Mouse (Mus musculus) hindbrain, embryonic 14.5 days (tissue): ENCODE measurements around the gene Bspry. TPM values are rescaled to one million over a fixed set of nuclear protein-coding genes. Genes with fewer than 3 reads are reported as not detected.

Source experiments
- ATAC-seq: fragments of 200-750 bp; cut with Nextera tagmentation; 2 replicates; pipeline ENCODE4 v1.8.0; 2017; ENCODE audit warnings: moderate number of reproducible peaks, mild to moderate bottlenecking, moderate TSS enrichment, moderate library complexity; ENCODE audit not compliant: low FRiP score
- DNase-seq: peaks from one replicate; pipeline ENCODE4 v3.0.0-alpha.2; 2015; ENCODE audit warnings: low spot score
- H3K27ac ChIP-seq: fragments of 300-500 bp; sonication (generic); 2 replicates; pipeline ENCODE4 v1.5.1; 2014; ENCODE audit warnings: mild to moderate bottlenecking, moderate library complexity
- H3K27me3 ChIP-seq: fragments of 300-500 bp; sonication (generic); 2 replicates; pipeline ENCODE4 v1.6.1; 2014; ENCODE audit warnings: mild to moderate bottlenecking, low read length, mixed read lengths; ENCODE audit not compliant: control insufficient read depth, insufficient read depth
- H3K36me3 ChIP-seq: fragments of 300-500 bp; sonication (generic); replicated peaks from 2 replicates; pipeline ENCODE4 v1.6.1; 2014; ENCODE audit not compliant: control insufficient read depth, insufficient read depth
- H3K4me1 ChIP-seq: fragments of 300-500 bp; sonication (generic); replicated peaks from 2 replicates; pipeline ENCODE4 v1.6.1; 2014; ENCODE audit warnings: antibody characterized with exemption, low read length, mixed read lengths; ENCODE audit not compliant: control insufficient read depth, insufficient read depth
- H3K4me2 ChIP-seq: fragments of 300-500 bp; sonication (generic); replicated peaks from 2 replicates; pipeline ENCODE4 v1.6.1; 2014; ENCODE audit warnings: mild to moderate bottlenecking, moderate library complexity
- H3K4me3 ChIP-seq: fragments of 300-500 bp; sonication (generic); replicated peaks from 2 replicates; pipeline ENCODE4 v1.5.1; 2014; ENCODE audit warnings: mild to moderate bottlenecking, low read length
- H3K9ac ChIP-seq: fragments of 300-500 bp; sonication (generic); 2 replicates; pipeline ENCODE4 v1.6.1; 2014
- H3K9me3 ChIP-seq: fragments of 300-500 bp; sonication (generic); 2 replicates; pipeline ENCODE4 v1.6.1; 2016; ENCODE audit warnings: low read length; ENCODE audit not compliant: control insufficient read depth
- WGBS: fragments of 180-500 bp; shearing (Covaris S2); extraction: QIAGEN DNeasy Blood & Tissue Kit; methylation state at CpG from one replicate; pipeline ENCODE4 v1.1.7; 2014; 5-methylcytosine and 5-hydroxymethylcytosine counted together
- polyA plus RNA-seq: library from polyadenylated mRNA; unstranded; fragments of >200 nt; fragmentation: Nextera tagmentation; extraction: Ambion mirVana; gene quantifications from 2 replicates; pipeline ENCODE4 v1.2.1, GENCODE M21; 2014

Bspry gene
- polyA plus RNA-seq, 1 experiment from 2014 or later: 0.86 TPM

DNA sequence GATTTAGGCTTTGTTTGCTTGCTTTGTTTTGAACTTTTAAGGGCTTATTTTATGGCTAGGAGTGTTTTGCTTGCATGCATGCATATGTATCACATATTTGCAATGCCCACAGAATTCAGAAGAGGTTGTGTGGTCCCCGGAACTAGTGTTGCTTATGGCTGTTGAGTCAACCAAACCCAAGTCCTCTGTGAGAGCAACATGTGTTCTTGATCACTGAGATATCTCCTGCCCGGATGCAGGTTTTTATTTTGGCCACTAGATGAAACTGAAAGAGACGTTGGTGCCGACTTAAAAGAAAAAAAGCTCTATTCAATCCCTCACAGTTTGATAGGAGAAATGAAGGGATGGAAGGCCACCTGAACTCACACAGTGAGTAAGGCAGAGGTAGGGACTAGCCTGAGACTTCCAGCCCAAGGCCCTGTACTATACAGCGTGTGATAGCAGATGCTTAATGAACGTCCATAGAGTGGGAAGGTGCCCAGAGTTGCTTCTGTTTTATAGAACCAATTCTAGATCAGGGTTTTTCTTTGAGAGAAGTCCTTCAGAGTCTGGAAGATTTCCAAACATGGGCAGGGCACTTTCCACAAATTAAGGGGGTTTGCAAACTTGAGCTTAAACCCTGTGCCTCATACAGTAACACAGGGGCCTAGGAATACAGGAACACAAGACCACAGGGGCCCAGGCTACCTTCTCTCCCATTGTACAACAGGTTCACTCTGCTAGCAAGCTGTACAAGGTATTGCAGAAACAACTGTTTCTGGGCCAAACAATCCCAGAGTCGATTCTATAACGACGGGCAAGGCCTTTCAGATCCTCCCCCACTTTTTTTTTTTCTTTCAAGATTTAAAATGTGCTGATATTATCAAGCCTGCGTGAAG, 37.9 kb downstream of the Bspry start:
- Histone ChIP-seq H3K4me1 (peaks cover 18% of the 10 kb centered on the region), H3K9me3 (no peaks in the 10 kb centered on the region), H3K27ac (no peak overlapping the region), H3K4me3 (no peak overlapping the region), H3K27me3 (no peaks in the 10 kb centered on the region), H3K9ac (no peak overlapping the region), H3K36me3 (peaks cover 16% of the 10 kb centered on the region), H3K4me2 (peak overlapping the region; percentile 58; the same call in 1 of the 2 replicates)
- ATAC-seq (no peak), DNase-seq (no peak)
- 88% methylated on average over 10 of the region's 10 CpGs for WGBS

DNA sequence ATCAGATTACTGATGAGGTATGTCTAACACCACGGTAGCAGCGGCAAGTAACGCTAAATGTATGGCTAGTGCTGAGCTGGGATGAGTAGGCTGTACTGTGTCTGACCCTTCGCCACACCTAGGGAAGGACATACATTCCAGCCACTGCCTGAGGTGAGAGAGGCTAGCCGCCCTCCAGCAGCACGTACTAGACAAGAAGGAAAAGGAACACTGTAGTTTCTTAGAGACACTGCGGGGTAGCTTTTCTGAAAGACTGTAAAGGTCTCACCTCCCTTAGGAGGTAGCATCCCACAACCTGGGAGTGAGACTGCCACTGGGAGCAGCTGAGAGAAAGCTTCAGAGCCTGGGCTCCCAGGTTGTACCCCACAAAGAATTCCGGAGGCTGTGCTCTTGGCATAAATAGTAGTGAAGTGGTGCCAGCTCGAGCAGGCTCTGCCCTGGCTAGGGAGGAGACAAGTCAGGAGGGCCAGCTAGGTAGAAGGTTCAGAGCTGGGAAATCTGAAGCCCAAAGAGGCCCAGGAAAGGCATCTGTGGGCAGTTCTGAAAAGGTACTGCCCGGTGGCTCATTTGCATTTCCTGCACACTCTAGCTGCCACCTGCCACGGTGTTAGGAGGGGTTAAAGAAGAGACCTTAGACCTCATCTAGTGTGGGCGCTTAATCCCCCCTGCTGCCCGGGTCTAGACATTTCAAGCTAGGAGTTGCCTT, 38.7 kb downstream of the Bspry start:
- peak overlapping the region; percentile 75; the same call in 1 of the 2 replicates for H3K27ac ChIP-seq
- ATAC-seq (no peak), DNase-seq (no peak)
- H3K4me1 ChIP-seq: peaks cover 18% of the 10 kb centered on the region
- H3K4me3 ChIP-seq: peak overlapping the region; percentile 70
- WGBS: 60% methylated on average over 13 of the region's 13 CpGs
- H3K27me3 ChIP-seq: no peaks in the 10 kb centered on the region
- H3K9me3 ChIP-seq: no peaks in the 10 kb centered on the region
- peaks cover 12% of the 10 kb centered on the region for H3K36me3 ChIP-seq
- peak overlapping the region; percentile 58 for H3K4me2 ChIP-seq
- H3K9ac ChIP-seq: peak overlapping the region; percentile 69

DNA sequence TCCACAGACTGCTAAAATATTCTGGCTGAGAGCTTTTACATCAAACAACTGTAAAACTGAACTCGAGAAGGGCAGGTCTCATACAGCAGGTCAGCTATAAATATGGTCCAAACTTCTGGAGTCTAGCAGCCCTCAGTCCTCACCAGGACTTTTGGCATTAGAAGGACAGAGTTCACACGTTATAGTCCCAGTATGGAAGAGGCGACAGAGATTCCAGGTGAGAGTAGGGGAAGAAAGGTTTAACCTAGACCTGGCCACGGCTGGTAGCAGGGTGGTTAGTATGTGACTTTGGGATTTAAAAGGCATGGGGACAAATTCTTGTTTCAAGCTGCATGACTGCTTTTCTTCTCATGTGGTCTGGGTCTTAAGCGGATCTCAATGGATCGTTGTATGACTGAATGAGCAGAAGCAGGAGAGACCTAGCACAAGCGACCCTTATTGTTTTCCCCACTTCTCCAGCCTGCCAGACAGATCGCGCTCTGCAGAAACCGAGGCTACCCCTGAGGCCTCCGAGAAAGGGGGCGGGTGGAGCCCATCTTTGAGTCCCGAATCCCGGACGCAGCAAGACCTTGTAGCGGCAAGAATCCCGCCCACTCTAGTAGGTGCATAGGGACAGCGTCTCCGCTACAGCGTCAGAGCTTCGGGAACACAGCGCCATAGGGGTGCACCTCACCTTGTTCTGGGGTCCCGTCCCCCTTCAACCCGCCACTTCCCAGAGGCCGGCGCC, 39.4 kb downstream of the Bspry start:
- Histone ChIP-seq H3K4me3 (peak overlapping the region; percentile 70), H3K4me1 (peaks cover 23% of the 10 kb centered on the region), H3K36me3 (0 out of 2 replicates have a peak, but pooled peaks cover 7% of the 10 kb centered on the region), H3K4me2 (peak overlapping the region; percentile 58), H3K27me3 (no peaks in the 10 kb centered on the region), H3K27ac (peak overlapping the region; percentile 75), H3K9me3 (no peaks in the 10 kb centered on the region), H3K9ac (peak overlapping the region; percentile 69)
- WGBS: 4% methylated on average over 26 of the region's 26 CpGs
- ATAC-seq (peak; percentile 82), DNase-seq (no peak)

DNA sequence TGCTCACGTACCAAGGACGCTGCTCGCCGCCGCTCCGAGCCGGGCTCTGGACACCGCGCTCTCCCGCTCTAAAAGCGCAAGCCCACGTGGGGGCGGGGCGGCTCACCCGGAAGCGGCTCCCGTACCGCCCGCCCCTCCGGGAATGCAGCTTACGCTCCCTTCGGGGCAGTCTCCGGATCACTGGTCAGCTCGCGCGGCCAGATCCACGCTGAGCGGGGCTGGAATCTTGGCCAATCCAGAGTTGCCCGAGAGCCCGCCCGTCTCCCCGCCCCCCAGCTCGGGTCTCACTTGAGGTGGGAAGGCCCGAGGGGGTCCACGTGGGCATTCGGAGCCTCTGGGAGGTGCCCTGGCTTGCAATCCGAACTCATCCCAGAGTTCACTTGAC, 40.0 kb downstream of the Bspry start, which contains the start of gene Alad:
TSS of gene Alad (minus strand) at position 70 of the 385 bp plus-strand sequence.
- WGBS: under 1% methylated on average over 37 of the region's 37 CpGs
- peak; percentile 90 for ATAC-seq

DNA sequence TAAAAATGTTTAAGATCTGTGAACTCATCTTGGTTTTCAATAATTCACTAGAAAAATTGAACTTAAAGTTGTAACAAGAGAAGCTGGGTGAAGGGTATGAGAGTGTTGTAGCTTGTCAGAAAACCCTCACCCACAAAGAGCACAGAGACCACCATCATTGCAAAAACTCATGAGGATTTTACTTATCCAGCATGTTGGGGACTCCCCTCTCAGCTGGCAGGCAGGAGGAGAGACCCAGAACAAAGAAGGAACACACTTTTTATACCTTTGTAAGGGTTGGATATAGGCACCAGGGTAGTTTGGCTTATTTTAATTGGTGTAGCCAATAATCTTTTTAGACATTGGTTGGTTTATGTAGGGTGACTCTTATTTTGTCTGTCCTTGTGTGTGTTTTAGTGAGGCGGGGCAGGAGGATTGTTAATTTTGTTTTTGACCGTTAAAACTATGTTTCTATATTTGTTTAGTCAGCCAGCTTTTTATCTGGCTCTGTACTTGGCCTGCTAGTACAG, 41.1 kb downstream of the Bspry start:
- Histone ChIP-seq H3K4me1 (peaks cover 25% of the 10 kb centered on the region), H3K36me3 (0 out of 2 replicates have a peak, but pooled peaks cover 7% of the 10 kb centered on the region), H3K9ac (no peak overlapping the region), H3K4me2 (peak overlapping the region; percentile 58; the same call in 1 of the 2 replicates), H3K9me3 (no peaks in the 10 kb centered on the region), H3K27ac (no peak overlapping the region), H3K27me3 (no peaks in the 10 kb centered on the region), H3K4me3 (no peak overlapping the region; the same call in 1 of the 2 replicates)
- ATAC-seq (no peak), DNase-seq (no peak)
- 91% methylated on average over 2 of the region's 2 CpGs for WGBS

More for the DNA sequence above, 40.0 kb downstream of the Bspry start, which contains the start of gene Alad:
- peak within 1 kb of the TSS; percentile 75 for H3K27ac ChIP-seq
- 0 out of 2 replicates have a peak, but pooled peaks cover 7% of the 10 kb centered on the region for H3K36me3 ChIP-seq
- H3K4me2 ChIP-seq: peak within 1 kb of the TSS; percentile 58
- peak within 1 kb of the TSS; percentile 69 for H3K9ac ChIP-seq
- H3K4me1 ChIP-seq: peaks cover 25% of the 10 kb centered on the region
- peak; percentile 79 for DNase-seq
- H3K9me3 ChIP-seq: no peaks in the 10 kb centered on the region
- peak within 1 kb of the TSS; percentile 70 for H3K4me3 ChIP-seq
- no peaks in the 10 kb centered on the region for H3K27me3 ChIP-seq

DNA sequence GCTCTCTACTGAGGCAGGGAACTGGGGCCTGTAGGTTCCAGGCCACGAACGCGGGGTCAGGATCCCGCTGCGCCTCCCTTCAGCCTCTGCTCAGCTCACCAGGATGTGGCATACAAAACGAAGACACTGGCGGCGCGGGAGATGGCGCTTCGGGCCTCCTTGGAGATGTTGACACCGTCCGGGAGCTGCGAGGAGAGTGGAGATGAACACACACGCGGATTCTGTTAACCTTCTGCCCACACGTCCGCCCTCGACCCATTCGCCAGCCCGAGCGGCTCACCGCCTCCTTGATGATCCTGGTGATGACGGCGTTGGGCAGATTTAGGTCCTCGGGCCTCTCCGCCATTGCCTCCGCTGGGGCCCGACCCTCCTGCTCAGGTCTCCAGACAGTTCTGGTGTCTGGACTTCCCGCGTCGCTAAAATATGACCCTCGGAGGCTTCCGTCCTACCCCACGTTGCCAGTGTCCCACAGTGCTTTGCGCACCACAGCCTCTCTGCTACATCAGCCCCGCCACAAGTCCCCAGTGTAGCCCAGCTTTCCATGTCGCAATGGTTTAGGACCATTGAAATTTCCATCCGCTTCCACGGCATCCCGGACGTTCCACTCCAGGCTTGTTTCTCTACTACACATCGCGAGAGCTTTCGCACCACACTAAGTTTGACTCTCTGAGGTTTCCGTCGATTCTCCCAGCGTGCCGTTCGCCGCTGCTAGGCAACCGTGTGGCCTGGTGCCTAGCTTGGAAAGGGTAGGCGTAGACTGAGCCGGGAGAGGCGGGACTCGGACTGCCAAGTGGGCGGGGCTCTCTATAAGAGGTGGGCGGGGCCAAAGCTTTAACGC, 45.0 kb downstream of the Bspry start, which contains the start of the genes Pole3 and 4933430I17Rik:
TSS of gene Pole3 (minus strand) at position 418 of the 838 bp plus-strand sequence.
TSS of gene 4933430I17Rik (plus strand) at position 719 of the 838 bp plus-strand sequence.
- DNase-seq (peak; percentile 99), ATAC-seq (peak; percentile 98)
- Histone ChIP-seq H3K4me1 (peaks cover 13% of the 10 kb centered on the region; the same call in 1 of the 2 replicates), H3K27me3 (no peaks in the 10 kb centered on the region), H3K4me3 (peak within 1 kb of the TSS; percentile 69), H3K4me2 (peak within 1 kb of the TSS; percentile 79), H3K36me3 (0 out of 2 replicates have a peak, but pooled peaks cover 7% of the 10 kb centered on the region), H3K27ac (peak within 1 kb of the TSS; percentile 98), H3K9me3 (no peaks in the 10 kb centered on the region), H3K9ac (peak within 1 kb of the TSS; percentile 84)
- under 1% methylated on average over 59 of the region's 59 CpGs for WGBS

DNA sequence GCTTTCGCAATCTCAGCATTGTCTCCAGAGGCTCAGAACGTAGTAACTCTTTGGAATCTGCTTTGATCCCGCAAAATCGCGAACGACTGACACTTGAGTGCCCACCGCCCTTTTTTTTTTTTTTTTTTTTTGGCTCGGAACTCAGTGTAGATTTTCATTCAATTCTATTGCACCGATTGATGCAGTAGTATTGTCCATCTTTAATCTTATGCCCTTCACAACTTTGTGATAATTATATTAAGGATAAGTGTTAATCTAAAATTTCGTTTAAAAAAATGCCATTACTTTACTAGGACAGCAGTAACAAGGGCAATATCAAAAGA, 45.6 kb downstream of the Bspry start:
- peak overlapping the region; percentile 84 for H3K9ac ChIP-seq
- H3K27me3 ChIP-seq: no peaks in the 10 kb centered on the region
- WGBS: 1% methylated on average over 10 of the region's 10 CpGs
- peak overlapping the region; percentile 69 for H3K4me3 ChIP-seq
- peak overlapping the region; percentile 44 for H3K4me2 ChIP-seq
- DNase-seq (no peak), ATAC-seq (no peak)
- no peak overlapping the region; the same call in 1 of the 2 replicates for H3K27ac ChIP-seq
- H3K4me1 ChIP-seq: peaks cover 10% of the 10 kb centered on the region; the same call in 1 of the 2 replicates
- no peaks in the 10 kb centered on the region for H3K9me3 ChIP-seq
- H3K36me3 ChIP-seq: 0 out of 2 replicates have a peak, but pooled peaks cover 7% of the 10 kb centered on the region

DNA sequence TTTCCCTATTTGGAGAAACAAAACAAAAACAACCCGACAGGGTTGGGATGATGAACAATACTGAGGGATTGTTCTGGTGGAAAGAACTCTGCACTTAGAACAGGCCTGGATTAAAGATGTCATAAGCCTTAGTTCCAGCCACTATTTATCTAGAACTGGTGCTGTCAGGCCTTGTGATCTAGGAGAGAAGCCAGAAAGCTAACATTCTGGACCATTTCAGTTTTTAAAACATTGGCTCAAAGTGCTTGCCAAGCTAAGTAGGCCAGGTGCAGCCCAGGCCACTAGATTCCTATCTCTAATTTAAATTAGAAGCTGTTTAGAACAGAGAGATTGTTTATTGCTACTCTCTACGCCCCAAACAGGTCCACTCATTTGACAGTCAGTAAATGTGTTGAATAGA, 46.4 kb downstream of the Bspry start:
- Histone ChIP-seq H3K9ac (no peak overlapping the region), H3K36me3 (0 out of 2 replicates have a peak, but pooled peaks cover 7% of the 10 kb centered on the region), H3K27me3 (no peaks in the 10 kb centered on the region), H3K9me3 (no peaks in the 10 kb centered on the region), H3K27ac (no peak overlapping the region), H3K4me3 (no peak overlapping the region), H3K4me1 (peaks cover 8% of the 10 kb centered on the region; the same call in 1 of the 2 replicates), H3K4me2 (no peak overlapping the region)
- WGBS: 63% methylated on average over 2 of the region's 2 CpGs
- no peak for ATAC-seq
- DNase-seq: no peak
